Mouse (Mus musculus): ENCODE data around the gene Ppp1r13l.

DNA sequence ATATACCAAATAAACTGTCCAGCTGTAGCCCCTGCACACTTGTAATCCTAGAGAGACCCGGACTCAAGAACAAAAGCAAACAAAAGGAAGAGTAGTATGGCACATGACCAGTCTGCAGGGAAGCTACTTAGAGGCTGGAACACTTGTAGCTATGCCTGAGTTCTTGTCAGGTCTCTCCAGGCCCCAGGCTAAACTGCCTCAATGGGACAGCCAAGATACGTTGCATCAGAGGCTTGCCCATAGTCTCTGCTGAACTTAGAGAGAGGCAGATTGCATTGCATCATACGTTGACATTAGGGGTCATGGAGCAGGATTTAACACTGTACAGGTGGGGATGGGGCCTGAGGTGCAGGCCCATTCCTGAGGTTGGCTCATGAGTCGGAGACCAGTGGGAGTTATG, 16.5 kb downstream of the Ppp1r13l start:
- TF ChIP-seq POLR2A (IDR thresholded peaks at IDR 0.05; ENCODE audit: control insufficient read depth in 1 of 2, insufficient read depth in 1 of 2, low read depth in 1 of 2, low read length in 2 of 2, poor library complexity in 1 of 2), result no peak
- TF ChIP-seq TCF12 (IDR thresholded peaks at IDR 0.05; ENCODE audit: low read depth, low read length), result no peak
- no peak for TF ChIP-seq CTCF (IDR thresholded peaks at IDR 0.05 in 2 of 3, conservative IDR thresholded peaks at IDR 0.05 in 1 of 3; ENCODE audit: control insufficient read depth in 1 of 3, insufficient read depth in 1 of 3, low read depth in 2 of 3, low read length in 3 of 3, poor library complexity in 1 of 3, severe bottlenecking in 1 of 3)
- no peak for TF ChIP-seq ELF1 (IDR thresholded peaks at IDR 0.05; ENCODE audit: low read depth, low read length)
- no peak for TF ChIP-seq KAT2A (conservative IDR thresholded peaks at IDR 0.05; ENCODE audit: low read depth, low read length)
- no peak for TF ChIP-seq NRF1 (IDR thresholded peaks at IDR 0.05; ENCODE audit: insufficient read depth, low read depth, low read length, poor library complexity, severe bottlenecking)
- no peak for TF ChIP-seq SIN3A (IDR thresholded peaks at IDR 0.05; ENCODE audit: low read length)
- TF ChIP-seq GABPA (IDR thresholded peaks at IDR 0.05; ENCODE audit: low read depth, low read length), result no peak

All from MEL (cell line).